Mouse (Mus musculus): ENCODE data around the gene Filip1. TPM values are rescaled to one million over a fixed set of nuclear protein-coding genes. Genes with fewer than 3 reads are reported as not detected.

Gene Filip1
- total RNA-seq, 1 experiment from 2014 or later: 57.7 TPM

Other genes with a start within 250 kb of the Filip1 start
- gene Tmem30a, start 219.3 kb downstream of the Filip1 start, total RNA-seq (2021): 98.9 and 105 TPM in 2 replicates
- gene Senp6, start 54.1 kb upstream of the Filip1 start, total RNA-seq (2021): 110 and 114 TPM in 2 replicates
- 30.8 and 31.0 TPM in 2 replicates for gene Myo6, start 152.2 kb upstream of the Filip1 start, total RNA-seq (2021)

Data from adrenal gland, postnatal 14 days (tissue).